Mouse (Mus musculus) spleen, postnatal 10 days (tissue): ENCODE measurements around the gene Hdgf.

ENCODE experiments used
- DNase-seq, 2 experiments: peaks; one replicate each; pipeline ENCODE4 v3.0.0; 2021 to 2022; ENCODE audit warnings: low spot score in 2 of 2

The Hdgf gene

DNA sequence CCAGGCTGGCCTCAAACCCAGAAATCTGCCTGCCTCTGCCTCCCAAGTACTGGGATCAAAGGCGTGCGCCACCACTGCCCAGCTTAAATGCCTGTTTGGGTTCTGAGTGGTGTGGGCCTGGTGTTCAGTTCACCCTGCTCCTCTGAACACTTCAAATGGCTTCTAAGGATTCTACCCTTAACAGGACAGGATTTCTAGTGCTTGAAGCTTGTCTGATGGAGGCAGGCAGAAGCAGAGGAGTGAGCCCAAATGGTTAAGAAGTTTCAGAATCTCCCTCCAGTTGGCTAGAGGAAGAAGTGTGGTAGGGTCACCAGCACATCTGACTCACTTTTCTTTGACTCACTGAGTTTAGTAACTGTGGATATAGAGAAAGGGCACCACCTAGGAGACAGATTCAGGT, 3.3 kb downstream of the Hdgf start:
- DNase-seq, result no peak

DNA sequence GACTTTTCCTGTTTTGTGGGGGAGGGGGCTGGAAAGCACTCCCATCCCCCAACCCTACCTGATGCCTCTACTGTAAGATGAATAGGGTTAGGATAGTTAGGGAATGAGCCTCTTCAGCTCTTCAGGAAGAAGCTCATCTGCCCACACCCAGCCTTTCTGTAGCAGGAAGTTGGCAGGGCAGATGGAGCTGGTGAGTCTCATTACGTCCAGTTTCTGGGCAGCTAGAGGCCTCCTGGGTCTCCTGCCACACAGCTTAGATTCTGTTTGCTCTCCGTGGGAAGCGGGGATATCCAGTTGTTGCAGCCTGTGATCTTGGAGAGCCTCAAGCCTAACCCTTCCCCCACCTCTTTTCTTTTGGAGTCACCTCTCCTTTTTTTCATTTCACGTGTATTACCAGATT, 3.8 kb downstream of the Hdgf start:
- DNase-seq, result no peak

DNA sequence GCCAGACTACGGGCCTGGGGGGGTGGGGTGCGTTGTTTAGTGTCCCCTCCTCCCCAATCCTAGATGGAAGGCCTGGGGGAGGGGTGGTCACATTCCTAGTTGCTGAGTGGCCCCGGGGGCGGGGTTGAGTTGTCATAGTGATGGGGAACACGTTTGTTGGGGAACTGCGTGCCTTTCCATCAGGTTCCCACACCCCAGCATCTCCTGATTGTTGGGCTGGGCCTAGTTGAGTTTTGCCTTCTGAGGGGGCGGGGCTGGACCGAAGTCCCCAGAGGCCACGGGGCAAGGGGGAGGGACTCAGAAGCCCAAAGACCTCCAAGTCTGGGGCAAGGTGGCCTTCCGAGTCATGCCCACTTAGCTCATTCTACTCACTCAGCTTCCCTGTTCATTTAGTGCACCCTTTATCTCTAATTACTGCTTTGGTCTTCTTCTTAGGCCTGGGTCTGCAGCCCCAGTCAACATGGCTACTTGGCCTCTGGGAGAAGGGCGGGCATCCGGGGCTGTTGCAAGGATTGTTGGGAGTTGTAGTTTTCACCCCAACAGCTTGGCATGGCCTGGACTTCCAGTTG, 4.5 kb downstream of the Hdgf start:
- peak in 1 of 2 experiments; percentile 63 for DNase-seq

DNA sequence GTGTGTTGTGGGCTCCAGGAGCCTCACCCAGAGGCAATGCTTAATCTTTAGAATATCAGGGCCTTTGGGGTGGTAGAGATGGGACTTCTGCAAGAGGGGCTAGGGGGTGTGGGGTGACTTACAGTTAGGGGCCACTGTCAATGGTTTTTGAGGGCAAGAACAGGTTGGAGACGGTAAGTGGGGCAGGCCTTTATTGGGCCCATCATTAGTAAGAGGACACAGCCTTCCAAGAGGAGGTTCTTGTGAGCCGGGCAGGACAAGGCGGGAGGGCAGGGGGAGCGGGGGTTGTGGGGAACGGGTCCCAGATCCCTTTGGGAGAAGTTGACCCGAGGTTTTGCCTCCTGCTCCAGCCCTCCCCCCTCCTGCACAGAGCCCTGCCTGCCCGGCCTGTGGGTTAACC, 7.4 kb downstream of the Hdgf start:
- DNase-seq, result no peak

DNA sequence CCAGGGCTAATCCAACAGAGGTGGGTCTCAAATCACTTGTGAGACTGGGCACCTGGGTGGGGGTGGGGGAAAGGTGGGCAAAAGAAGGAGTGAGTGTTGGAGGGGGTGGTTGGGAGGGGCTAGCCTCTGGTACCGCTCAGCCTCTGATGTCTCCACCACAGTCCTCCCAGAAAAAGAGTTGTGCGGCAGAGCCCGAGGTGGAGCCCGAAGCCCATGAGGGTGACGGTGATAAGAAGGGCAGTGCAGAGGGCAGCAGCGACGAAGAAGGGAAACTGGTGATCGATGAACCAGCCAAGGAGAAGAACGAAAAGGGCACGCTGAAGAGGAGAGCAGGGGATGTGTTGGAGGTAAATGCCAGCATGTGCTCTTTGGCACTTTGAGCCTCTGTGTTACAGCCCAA, 7.8 kb downstream of the Hdgf start:
- DNase-seq, result no peak

DNA sequence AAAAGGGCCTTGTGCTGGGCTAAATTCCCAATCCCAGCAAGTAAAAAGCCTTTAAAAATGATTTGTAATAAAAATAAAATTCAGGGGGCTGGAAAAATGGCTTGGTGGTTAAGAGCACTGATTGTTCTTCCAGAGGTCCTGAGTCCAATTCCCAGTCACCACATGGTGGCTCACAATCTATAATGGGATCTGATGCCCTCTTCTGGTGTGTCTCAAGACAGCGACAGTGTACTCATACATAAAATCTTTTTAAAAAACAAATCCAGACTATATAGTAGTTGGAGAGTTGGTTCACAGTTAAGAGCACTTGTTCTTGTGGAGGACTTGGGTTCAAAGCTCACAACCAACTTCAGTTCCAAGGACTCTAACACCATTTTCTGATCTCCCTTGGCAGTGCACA, 10.9 kb downstream of the Hdgf start:
- no peak for DNase-seq

DNA sequence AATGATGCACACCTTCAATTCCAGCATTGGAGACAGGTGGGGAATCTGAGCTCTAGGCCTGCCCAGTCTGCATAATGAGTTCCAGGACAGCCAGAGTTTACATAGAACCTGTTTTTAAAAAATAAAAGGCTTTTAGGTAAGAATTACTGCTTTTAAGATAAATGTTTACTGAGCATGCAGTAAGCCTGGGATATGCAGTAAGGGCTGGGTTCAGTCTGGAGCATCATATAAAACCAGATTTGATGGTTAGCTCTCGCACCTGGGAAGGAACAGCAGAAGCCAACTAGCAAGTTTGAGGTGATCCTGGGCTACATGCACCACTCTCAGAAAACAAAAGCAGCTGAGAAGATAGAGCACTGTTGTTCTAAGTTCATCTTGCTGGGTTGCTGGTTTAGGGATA, 12.4 kb downstream of the Hdgf start:
- no peak for DNase-seq

DNA sequence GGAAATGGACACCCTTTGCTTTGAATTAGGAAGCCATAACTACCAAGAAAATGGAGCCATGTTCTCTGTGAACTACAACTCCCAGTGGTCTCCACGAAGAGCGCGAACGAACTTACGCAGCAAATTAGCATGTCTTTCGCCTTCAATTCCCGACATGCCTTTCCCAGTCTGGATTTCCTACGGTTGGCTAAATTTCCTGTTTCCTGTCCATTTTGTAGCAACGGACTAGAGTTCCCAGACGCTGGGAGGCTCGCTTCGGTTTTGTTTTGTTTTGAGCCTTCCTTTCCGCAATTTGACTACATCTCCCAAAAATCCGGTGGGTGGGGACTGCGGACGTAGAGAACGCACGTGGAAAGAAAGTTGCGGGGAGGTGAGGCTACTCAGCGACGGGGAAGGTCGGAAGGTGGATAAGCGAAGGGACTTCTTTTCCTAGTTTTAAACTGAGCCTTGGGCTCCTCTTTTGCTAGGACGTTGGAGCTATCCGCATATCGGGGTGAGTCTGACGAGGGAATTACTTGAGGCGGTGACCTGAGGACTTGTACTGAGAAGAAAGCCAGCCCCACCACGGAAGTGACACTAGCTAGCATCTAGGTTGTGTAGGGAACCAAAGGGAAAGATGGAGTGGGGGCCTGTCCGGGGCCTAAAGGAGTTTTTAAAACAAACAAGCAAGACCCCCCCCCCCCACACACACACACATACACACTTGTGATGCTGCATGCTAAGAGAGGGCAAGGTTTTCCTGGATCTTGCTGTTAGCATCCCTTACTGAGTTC, 13.4 kb downstream of the Hdgf start, which contains the start of gene Mrpl24:
Gene Mrpl24 (plus strand): TSS at position 171 of the 773 bp plus-strand sequence.
- DNase-seq, result peak; percentile 61 to 70

DNA sequence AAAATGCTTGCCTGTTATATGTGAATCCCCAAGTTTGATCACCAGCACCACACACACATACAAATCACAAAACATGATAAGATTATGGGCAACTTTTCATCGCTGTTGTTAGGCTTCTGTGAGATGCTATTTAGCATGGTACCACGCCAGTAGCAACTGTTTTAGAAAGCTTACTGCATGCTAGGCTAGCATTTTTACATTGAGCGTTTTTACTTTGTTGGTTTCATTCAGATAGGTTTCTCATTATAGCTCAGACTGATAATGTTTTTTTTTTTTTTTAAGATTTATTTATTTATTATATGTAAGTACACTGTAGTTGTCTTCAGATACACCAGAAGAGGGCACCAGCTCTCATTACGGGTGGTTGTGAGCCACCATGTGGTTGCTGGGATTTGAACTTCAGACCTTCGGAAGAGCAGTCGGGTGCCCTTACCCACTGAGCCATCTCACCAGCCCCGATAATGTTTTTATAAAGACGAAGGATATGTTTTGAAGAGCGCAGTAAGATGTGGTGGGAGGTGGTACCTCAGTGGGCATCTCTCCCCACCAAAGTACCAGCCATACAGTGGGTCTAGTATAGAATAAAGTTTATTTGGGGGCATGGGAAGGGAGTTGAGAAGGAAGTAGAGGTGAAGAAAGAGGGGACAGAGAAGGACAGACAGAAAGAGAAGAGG, 14.3 kb downstream of the Hdgf start:
- DNase-seq, result no peak

DNA sequence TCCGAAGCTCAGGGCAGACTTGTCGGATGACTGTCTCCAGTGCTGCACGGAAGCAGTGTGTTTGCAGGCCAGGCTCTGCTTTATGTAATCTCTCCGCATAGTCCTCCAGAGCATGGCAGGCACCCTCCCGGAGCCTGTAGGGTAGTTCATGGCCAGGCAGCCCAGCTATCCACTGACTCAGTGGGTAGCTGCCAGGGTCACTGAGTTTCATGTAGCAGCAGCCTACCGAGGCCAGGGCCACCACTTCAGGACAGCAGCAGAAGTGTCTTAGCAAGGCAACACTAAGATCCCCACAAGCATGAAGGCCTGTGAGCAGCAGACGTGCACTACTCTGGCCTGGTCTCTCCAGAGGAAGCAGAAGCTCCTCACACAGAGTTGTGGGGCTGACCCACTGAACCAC, 18.9 kb downstream of the Hdgf start:
- no peak for DNase-seq

DNA sequence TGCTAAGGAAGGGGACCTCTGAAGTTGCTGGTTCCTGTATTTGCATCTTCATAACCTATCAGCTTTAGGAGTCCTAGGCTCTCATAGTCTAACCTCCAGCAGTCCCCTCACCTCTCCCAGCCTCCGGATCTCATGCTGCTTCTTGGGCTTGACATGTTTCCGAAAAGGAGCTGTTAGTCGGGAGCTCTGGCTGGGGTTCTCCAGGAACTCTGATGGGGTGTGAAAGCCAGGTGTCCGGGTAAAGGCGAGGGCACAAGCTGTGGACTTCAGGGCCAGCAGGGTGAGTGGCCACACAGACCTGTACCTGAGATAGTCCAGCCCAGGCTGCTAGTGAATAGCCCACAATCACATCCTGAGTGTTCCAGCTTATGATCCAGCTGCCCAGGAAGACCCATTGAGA, 21.3 kb downstream of the Hdgf start:
- DNase-seq, result no peak

DNA sequence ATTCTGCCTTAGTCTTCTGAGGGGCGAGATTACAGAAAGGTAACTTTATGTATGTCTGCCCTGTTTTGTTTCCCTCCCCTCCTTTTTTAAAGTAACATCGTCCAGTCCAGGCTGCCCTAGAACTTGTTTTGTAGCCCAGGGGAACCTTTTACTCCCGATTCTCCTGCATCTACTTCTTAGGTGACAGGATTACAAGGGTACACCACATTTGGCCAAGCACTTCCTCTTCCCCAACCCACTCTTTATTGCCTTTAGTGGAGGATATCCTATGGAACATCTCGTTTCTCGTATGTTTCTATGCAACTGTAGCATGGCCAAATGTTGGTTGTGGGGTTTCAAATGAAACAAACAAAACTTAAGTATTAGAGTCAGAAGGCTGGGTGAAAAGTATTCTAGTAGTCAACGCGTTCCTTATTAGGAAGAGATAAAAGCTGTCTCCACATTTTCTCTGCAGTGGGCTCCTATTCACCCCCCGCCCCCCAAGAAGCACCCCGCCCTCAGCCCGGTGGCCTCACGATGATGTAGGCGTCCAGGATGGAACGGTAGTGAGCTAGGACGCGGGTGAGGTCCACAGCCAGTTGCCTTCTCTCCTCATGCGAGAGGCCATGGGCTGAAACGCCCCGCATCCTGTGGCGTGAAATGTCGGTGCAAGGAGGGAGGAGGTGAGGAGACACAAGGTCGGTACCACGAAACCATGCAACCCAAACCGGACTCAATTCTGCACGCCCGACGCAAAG, 23.4 kb downstream of the Hdgf start:
- no peak for DNase-seq

DNA sequence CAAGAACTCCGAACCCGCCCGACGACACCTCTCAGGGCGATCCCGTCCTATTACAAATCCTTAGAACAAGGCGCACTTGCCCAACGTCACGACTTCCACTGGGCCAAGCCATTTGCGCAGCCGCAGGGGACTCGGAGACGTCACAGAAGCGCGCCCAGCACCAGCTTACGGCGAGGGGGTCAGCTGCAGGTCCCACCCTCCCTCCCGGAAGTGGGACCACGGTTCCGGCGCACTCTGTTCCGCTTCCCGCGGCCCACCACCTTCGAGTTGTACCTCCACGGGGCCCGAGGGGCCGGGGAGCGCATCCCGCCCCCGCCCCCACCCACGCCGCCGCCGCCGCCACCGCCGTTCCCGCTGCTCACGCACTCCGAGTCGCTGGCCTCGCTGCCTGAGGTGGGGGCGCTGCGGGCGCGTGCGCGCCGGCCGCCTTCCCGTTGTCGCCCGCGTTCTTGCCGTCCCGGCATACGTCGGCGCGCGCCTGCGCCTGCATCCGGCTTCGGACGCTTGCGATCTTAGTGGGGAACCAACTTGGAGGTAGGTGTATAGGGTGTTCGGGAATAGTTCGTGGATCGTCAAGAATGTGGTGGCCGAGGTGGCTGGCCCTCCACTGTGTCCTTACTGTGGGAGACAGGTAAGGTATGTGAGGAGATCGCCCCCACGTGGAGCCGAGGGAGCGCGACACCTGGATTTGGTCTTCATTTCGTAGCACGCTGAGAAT, 24.1 kb downstream of the Hdgf start, which contains the start of the genes Isg20l2 and Rrnad1:
Gene Isg20l2 (plus strand): TSS at position 237 of the 718 bp plus-strand sequence.
Gene Rrnad1 (minus strand): TSS at position 640 of the 718 bp plus-strand sequence.
- DNase-seq, result peak; percentile 88 to 95

DNA sequence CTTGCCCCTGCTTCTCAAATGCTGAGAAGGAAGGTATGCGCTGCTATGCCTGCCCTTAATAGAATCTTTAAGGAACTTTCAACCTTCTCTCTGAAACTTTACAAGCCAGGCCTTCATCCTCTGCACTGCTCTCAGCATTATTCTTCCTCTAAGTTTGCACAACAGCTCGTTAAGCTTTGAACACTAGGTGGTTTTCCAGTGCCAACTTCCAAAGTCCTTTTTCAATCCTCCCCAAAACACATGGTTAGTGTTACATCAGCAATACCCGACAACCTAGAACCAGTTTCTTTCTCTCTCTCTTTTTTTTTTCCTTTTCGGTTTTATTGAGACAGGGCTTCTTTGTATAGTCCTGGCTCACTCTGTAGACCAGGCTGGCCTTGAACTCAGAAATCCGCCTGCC, 27.9 kb downstream of the Hdgf start:
- no peak for DNase-seq

DNA sequence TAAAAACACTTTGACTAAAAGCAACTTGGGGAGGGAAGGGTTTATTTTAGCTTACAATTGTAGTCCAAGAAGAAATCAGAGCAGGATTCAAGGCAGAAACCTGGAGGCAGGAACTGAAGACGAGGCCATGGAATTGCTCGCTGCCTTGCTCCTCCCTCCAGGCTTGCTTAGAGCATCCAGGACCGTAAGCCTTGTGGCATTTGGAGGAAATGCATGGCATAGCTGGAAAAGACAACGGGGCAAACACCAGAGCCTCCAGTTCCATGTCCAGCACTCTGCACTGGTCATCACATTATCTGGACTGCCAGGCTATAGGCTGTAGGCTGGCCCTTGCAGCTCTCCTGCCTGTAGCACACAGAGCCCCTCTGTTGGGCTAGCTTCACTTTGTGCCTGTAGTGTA, 28.4 kb downstream of the Hdgf start:
- no peak for DNase-seq

DNA sequence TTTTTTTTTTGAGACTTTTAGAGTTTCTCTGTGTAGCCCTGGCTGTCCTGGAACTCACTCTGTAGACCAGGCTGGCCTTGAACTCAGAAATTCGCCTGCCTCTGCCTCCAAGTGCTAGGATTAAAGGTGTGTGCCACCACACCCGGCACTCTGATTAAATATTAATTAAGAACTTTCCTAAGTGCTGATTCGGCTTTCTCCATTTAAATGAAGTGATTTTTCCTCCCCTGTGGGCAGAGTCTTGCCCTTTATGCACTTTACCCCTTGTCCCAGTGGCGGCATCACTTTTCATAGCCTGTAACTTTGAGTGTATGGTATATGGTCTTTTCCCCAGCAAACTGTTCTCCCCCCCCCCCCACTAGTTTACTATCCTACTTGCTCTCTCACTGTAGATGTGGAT, 29.1 kb downstream of the Hdgf start:
- DNase-seq, result no peak

DNA sequence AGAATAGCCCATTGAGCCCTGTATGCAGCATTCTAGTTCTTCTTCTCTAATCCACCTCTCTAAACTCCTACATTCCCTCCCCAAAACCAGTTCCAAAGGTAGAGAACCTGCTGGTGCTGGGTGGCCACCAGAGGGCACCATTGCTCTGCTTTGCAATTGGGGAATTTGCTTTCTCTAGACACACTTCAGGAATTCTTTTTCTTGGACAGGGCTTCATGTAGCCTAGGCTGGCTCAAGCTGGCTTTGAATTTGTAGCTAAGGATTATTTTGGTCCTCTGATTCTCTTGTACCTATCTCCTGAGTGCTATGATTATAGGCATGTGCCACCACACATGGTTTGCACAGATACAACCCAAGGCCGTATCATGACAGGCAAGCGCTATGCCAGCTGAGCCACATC, 29.7 kb downstream of the Hdgf start:
- peak; percentile 66 to 88 for DNase-seq

DNA sequence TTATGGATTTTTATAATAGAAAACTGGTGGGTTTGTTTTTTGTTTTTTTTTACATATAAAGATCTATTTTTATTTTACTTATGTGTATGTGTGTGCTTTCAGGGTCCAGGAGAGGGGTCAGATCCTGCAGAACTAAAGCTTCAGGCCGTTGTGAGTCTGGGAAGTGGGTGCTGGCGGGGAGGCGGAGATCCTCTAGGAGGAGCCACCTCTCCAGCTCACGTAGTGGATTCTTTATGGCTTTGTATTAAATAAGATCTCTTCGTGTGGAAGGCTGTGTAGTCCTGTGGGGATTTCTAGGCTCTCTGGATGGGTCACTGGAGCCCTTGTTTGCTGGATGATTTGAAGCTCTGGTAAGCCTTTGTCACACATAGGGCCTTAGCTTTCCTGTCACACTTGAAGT, 34.5 kb downstream of the Hdgf start:
- DNase-seq, result no peak

DNA sequence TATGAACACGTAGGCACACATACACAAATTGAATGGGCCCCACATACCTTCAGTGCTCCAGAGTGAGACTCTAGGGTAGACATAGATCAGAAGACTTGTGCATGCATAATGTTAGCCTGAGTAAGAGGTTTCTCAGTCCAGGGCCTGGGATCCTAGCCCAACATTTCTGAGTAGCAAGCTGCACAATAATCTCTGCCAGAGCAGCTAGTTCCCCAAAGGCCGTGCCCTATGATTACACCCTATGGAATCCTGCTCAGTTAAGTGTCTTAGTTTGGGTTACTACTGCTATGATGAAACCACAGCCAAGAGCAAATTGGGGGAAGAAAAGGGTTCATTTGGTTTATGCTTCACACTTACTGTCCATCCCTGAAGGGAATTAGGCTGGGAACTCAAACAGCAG, 36.4 kb downstream of the Hdgf start:
- no peak for DNase-seq

DNA sequence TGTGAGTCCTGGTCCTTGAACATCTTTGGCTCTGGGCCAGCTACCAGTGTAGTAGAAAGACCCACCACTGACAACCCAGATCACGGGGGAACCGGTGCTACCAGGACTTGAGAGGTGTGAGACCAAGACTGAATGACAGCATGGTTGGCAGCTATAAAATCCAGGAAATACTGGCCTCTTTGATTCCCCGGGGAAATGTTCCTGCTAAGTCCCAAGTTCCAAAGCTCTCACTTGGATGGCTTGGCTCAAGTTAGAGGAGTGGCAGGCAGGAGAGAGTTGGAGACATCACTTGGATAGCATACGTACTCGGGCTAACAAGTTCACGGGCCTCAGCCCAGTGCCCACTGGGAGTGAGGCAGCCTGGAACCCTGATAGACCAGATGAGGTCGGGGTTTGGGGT, 37.5 kb downstream of the Hdgf start:
- DNase-seq, result no peak

DNA sequence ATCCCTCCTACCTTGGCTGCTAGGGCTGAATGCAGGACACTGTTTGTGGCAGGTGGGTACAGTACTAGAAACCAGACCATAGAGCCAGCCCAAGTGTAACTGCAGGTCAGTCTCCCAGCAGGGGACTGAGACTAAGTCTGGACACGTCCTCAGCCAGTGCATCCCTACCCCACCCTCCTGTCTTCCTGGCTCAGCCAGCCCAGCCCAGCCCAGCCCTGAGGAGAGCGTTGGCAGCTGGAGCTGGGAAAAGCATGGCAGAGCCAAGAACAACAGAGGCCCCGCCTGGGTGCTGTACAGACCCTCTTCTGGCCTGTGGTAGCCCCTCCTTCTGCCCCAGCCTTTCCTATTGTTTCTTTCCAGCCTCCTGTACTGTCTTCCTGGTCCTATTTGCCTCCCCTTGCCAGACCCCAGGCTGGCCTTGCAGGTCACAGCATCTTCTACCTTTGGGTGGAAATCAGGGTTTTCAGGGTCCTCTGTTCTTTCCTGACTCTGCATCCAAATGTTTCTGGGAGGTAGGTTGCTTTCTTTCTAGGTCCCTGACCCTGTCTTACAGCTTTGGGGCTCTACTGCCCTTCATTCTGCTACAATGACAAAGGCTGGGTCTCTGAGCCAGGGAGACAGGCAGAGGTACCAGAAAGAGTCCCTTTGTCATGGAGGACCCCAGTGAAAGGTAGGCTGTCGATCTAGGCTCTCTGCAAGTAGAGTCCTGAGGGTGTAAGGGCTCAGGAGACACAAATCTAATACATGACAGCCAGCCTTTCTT, 38.9 kb downstream of the Hdgf start:
- no peak for DNase-seq
